Mouse (Mus musculus) small intestine, adult 2 months (tissue): ENCODE results near the gene Olfr1214.

Experiments
- CTCF ChIP-seq: fragments of 200-500 bp; IDR thresholded peaks from 2 replicates; pipeline ENCODE4 v1.5.1; 2012; ENCODE audit warnings: low read depth, mild to moderate bottlenecking, control low read depth, inconsistent platforms, low read length, moderate library complexity, mixed read lengths; ENCODE audit not compliant: insufficient replicate concordance, insufficient read length; ENCODE audit errors: extremely low read depth
- POLR2A ChIP-seq: fragments of 200-500 bp; IDR thresholded peaks from 2 replicates; pipeline ENCODE4 v1.6.1; 2012; ENCODE audit warnings: low read depth, mild to moderate bottlenecking, control low read depth, inconsistent platforms, low read length, moderate library complexity

- TF ChIP-seq CTCF = no peak
- no peak for TF ChIP-seq POLR2A
Measured at GRCm38 (mm10) chr2:88980181-88980580, 12.3 kb downstream of the Olfr1214 start, which contains the start of gene Gm13762.
